Mouse (Mus musculus) left cerebral cortex, adult 18-20 months (tissue): Measurements from ENCODE around the gene Hoxc5. TPM values are rescaled to one million over a fixed set of nuclear protein-coding genes. Genes with fewer than 3 reads are reported as not detected.

ENCODE experiments used
- DNase-seq, 2 experiments: peaks; one replicate each; pipeline ENCODE4 v3.0.0; 2021 to 2022; ENCODE audit warnings: low spot score in 2 of 2, mixed read lengths in 1 of 2
- long read RNA-seq, 2 experiments: library from polyadenylated mRNA; stranded (forward); transcript quantifications; one replicate each; pipeline ENCODE4 v2.0.0; 2021
- total RNA-seq, 2 experiments: library from RNA; stranded (reverse); gene quantifications; 2 replicates each; pipeline ENCODE4 v1.2.3; 2021

The Hoxc5 gene
- total RNA-seq, result not detected
- long read RNA-seq, experiment 1, result 0 reads
- long read RNA-seq, experiment 2, result 0 reads

GRCm38 (mm10) chr15:102967312-102967510 lies at the start of gene Hoxc5:
Gene Hoxc5 (plus strand): TSS chr15:102967443.
- DNase-seq, result no peak

GRCm38 (mm10) chr15:102917972-102918572 lies 49.2 kb upstream of the Hoxc5 start:
- no peak for DNase-seq

DNA sequence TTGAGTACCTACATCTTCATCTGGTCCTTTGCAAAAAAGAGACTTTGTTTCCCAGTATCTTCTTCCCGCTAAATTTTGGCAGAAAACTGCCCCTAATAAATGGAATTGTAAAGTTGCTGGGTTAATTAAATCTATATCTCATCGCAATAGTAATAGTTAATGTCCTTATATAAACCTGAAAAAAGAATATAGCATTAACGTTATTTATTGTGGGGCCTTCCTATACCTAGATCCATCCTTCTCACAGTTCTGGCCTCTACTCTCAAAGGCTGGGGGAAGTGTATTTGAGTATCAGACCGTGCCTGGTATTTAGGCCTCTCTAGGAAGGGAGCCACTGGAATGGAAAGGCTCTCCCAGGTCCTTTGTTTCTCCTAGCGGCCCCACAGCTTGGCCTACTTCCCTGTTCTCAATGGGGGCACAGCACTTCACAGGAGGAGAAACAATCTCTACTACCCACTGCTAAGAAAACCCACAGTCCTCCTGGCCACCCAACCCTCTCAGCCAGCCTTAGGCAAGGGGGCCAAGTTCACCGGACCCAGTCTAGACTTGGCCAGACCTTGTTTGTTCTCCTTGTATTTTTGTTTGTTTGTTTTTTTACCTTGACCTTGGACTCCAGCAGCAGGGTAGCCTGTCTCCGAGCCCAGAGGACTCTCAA lies 48.5 kb upstream of the Hoxc5 start:
- no peak for DNase-seq

DNA sequence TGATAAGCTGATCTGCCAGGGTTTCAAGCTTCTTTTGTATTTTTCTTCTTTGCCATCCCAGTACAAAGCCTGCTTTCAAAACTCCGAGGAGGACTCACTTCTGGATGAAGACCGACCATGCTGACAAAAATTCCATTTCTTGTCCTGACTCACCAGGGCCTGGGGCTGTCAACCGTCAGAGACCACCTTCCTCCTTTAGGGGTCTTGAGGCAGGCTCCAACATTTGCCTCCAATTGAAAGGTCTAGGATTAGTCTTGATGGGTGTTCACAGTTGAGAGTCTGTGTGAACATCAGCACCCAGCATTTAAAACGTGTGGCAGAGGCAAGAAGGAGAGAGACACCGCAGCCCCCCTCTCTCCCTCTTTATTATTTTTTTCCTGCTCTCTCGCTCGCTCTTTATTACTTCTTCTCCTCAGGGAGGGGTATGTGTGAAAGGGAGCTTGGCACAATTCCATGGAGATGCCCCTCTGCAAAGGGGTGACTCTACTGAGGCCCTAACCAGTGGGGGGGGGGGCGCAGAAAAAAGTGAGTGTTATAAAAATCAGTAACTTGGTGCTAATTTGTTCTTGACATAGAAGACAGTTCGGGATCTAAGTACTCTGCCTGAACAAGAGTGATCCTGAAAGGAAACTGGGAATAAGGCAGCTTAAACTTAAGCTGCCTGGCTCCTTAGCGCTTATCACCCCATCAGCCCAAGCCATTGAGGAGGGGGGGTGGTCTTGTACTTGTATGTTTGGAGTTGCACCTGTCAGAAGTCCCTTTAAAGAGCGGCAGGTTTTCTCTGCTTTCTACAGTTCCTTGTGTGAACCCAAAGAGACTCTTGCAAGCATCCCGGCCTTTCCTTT lies 47.7 kb upstream of the Hoxc5 start:
- no peak for DNase-seq

GRCm38 (mm10) chr15:102920619-102921018 lies 46.6 kb upstream of the Hoxc5 start:
- DNase-seq, result no peak

DNA sequence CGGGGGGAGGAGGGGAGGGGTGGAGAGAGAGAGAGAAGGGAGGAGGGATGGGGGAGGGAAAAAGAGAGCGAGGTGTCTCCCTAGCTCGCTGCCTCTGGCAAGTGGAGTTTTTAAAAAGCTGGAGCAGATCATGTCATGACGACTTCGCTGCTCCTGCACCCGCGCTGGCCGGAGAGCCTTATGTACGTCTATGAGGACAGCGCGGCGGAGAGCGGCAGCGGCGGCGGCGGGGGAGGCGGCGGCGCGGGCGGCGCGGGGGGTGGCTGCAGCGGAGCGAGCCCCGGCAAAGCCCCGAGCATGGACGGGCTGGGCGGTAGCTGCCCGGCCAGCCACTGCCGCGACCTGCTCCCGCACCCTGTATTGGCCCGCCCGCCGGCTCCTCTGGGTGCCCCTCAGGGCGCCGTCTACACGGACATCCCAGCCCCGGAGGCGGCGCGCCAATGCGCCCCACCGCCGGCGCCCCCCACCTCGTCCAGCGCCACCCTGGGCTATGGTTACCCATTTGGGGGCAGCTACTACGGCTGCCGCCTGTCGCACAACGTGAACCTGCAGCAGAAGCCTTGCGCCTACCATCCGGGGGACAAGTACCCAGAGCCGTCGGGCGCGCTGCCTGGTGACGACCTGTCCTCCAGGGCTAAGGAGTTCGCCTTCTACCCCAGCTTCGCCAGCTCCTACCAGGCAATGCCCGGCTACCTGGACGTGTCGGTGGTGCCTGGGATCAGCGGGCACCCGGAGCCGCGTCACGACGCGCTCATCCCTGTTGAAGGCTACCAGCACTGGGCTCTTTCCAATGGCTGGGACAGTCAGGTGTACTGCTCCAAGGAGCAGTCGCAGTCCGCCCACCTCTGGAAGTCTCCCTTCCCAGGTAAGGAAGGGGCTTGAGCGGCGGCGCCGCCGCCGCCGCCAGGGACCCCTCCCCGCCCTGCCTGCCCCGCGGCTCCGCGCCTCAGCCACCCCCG lies 45.9 kb upstream of the Hoxc5 start, which contains the start of gene Hoxc13:
Hoxc13 (plus strand) TSS at position 51 of the 959 bp plus-strand sequence.
- no peak for DNase-seq

GRCm38 (mm10) chr15:102922012-102922362 lies 45.3 kb upstream of the Hoxc5 start:
- no peak for DNase-seq

DNA sequence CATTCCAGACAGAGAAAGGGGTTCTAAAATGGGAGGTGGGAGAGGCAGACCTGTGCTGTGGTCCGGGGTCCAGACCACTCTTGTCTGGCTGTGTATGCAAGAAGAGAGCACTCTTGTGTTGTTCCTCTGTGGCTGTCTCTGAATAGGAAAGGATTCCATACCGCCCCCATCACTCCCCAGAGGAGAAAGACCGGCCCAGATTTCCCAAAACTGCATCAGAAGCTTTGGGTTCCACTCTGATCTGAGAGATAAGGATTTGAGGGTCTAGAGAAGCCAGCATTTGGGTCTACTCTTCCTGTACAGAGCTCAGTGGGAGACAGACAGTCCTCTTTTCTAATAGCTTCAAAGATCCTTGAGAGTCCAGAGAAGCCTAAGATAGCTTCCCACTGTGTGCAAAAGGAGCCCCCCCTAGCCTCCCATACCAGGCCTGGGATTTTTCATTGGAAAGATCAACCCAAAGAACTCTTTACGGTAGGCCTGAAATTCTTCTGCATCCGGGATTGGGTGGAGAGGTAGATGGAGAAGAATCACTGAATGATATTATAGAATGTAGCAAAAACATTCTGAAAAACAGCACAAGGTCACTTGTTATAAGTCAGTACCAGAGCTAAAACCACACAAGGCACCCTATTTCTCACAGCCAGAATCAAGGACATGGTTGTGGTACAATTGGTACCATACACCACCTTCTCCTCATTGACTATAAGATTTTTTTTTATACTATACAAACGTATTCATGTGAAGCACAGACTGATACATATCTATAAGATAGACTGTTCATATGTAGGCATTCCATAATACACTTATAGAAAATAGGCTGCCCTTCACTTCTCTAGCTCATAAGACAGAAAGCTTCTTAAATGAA lies 44.4 kb upstream of the Hoxc5 start:
- DNase-seq, result no peak

GRCm38 (mm10) chr15:102927032-102927645 lies 40.1 kb upstream of the Hoxc5 start:
- DNase-seq, result no peak

- no peak for DNase-seq
Measured at GRCm38 (mm10) chr15:102931706-102932358, 35.4 kb upstream of the Hoxc5 start.

GRCm38 (mm10) chr15:102934438-102934837 lies 32.8 kb upstream of the Hoxc5 start:
- DNase-seq, result no peak

GRCm38 (mm10) chr15:102934897-102935296 lies 32.3 kb upstream of the Hoxc5 start:
- DNase-seq, result no peak

DNA sequence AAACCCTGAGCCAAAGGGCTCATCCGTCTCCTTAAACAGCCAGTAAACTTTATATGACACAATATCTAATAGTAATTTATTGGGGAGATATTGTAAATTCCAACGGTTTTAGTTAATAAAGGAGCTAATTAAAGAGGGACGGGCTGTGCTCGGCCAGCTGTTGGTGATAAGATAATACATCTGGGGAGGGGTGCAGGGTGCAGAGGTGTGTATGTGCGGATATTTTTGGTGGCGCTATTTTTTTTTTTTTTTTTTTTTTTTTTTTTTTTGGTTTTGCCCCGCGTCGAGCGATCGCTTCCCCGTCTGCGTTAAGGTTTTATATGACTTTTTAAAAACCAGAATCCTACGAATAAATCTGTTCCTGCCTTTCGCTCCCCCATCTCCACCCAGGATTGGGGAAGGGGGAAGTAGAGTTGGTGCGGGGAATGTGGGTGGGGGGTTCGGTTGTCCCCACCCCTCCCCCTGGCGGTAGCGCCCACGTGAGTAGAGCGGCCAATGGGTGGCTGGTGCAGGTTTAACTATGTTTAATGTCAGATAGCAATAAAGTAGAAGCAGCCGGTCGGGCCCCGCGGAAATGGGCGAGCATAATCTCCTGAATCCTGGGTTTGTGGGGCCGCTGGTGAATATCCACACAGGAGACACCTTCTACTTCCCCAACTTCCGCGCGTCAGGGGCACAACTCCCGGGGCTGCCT lies 30.8 kb upstream of the Hoxc5 start, which contains the start of gene Hoxc12:
Hoxc12 (plus strand) TSS at position 479 of the 694 bp plus-strand sequence.
- DNase-seq, result no peak

GRCm38 (mm10) chr15:102937036-102937666 lies 30.1 kb upstream of the Hoxc5 start:
- DNase-seq, result no peak

DNA sequence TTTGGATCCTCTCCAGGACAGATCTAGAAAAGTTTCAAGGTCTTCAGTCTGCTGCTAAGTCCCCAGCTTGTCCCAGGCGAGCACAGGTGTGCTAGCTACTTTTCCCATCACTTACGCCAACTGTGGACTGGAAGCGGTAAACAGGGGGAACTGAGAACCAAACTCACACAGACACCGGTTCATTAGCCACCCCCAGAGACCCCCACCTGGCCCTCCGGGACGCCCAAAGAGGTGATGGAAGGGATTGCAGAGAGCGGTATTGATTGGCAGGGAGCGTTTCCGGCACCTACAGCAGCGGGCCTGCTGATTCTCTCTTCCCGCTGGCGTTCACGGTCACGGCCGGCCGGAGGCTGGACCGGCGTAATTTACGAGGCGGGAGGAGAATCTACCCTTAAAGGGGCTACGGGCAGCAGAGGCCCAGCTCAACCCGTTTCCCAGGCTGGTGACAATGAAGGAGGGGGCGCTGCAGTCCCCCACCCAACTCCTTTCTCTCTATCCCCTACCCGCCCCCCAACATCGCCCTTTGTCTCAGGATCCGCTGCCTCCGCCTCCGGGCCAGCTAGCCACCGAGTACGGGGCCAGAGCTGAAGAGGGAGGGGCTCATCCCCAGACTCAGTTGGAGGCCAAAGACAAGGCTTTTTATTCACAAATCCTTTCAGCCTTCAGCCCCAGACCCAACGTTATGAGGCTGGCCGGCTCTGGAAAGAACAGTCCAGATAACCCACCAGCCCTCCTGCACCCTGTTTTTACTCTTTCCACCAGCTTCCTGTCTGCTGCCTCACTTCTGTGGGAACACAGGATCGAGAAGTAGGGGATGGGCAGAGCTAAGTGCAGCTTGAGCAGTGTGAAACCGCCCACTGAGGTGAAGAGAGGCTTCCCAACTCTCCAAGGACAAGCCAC lies 27.7 kb upstream of the Hoxc5 start:
- no peak for DNase-seq

DNA sequence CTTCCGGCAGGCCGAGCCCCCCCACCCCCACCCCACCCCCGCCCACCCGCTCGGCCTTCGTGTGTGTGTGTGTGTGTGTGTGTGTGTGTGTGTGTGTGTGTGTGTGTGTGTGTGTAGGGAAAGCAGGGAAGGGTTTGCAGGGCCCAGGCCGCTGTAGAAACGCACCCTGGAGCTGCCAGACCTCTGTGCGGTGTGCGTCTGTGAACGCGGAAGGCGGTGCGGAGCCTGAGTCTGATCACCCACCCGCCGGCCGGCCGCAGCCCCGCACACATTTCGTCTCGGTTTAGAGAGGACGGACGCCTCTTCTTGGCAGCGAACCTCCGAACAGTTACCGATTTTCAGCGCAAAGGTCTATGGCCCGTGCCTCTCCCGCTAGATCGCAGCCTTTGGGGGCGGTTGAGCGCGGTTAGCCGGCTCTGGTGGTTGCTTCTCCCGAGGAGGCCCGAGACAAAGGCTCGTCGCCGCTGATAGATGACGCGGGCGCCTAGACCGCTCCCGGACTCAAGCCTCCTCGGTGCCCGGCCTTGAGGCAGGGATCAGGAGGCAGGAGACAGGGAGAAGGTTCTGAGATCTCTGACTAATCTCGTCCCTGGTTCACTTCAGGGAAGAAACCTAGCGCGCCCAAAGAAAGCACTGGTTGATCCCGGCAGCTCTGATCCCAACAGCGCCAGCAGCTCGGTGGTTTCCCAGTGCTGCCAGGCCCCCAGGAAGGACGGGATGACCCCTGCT lies 24.3 kb upstream of the Hoxc5 start:
- DNase-seq, result no peak

DNA sequence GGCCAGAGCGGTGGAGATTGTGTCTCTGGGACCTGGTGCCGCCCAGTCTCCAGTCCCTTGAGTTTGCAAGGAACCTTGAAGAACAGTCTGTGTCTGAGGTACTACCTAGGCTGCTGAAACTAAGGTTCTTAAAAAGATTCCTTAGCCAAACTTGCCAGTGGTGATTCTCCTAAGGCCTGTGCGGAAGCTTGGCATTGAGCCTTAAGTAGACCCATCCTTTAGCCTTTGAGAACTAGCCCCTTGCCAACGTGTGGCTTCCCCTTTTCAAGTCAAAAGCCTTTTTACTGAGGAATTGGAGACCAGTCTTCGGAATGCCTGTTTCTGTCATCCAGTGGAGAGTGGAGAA lies 23.8 kb upstream of the Hoxc5 start:
- no peak for DNase-seq
